Mouse (Mus musculus): ENCODE measurements around the gene Ttc7b. TPM values are rescaled to one million over a fixed set of nuclear protein-coding genes. Genes with fewer than 3 reads are reported as not detected.
A peak's percentile ranks its signal among the peaks of the same experiment; 100 is the strongest.

Gene Ttc7b
- polyA plus RNA-seq, 2 experiments: 7.3 to 28.1 TPM

- H3K27me3 ChIP-seq (ENCODE audit: control insufficient read depth, insufficient read depth, low read length): no peaks in the 10 kb centered on the region
- no peak overlapping the region for H3K9ac ChIP-seq (ENCODE audit: low read depth, low read length, severe bottlenecking)
- no peaks in the 10 kb centered on the region for H3K9me3 ChIP-seq (ENCODE audit: control insufficient read depth, low read length)
- no peak for DNase-seq (ENCODE audit: low spot score)
- H3K36me3 ChIP-seq (ENCODE audit: control insufficient read depth, insufficient read depth, low read length): no peaks in the 10 kb centered on the region
- H3K4me2 ChIP-seq (replicated peaks; ENCODE audit: low read depth, low read length, severe bottlenecking): no peak overlapping the region
- WGBS: 41% methylated on average over 1 of the region's 1 CpGs
- H3K27ac ChIP-seq (replicated peaks; ENCODE audit: low read depth, low read length): 0 out of 2 replicates have a peak overlapping the region, but pooled peaks have one; percentile 83
- H3K4me3 ChIP-seq (replicated peaks; ENCODE audit: low read length): no peak overlapping the region
- no peak for TF ChIP-seq POLR2A (IDR thresholded peaks at IDR 0.05; ENCODE audit: borderline replicate concordance, extremely low read depth, insufficient read depth, insufficient read length)
- ATAC-seq (ENCODE audit: low FRiP score, low read depth): no peak
- H3K4me1 ChIP-seq (ENCODE audit: control insufficient read depth, insufficient read depth, low read length): peaks cover 22% of the 10 kb centered on the region
These were observed 237.3 kb downstream of the Ttc7b start for GRCm38 (mm10) chr12:100283283-100283682.

GRCm38 (mm10) chr12:100282025-100282885 is 238.4 kb downstream of the Ttc7b start:
- no peaks in the 10 kb centered on the region for H3K27me3 ChIP-seq (ENCODE audit: control insufficient read depth, insufficient read depth, low read length)
- DNase-seq (ENCODE audit: low spot score): peak; percentile 64
- H3K4me2 ChIP-seq (replicated peaks; ENCODE audit: low read depth, low read length, severe bottlenecking): no peak overlapping the region
- H3K27ac ChIP-seq (replicated peaks; ENCODE audit: low read depth, low read length): peak overlapping the region; percentile 83
- H3K36me3 ChIP-seq (ENCODE audit: control insufficient read depth, insufficient read depth, low read length): no peaks in the 10 kb centered on the region
- peaks cover 24% of the 10 kb centered on the region for H3K4me1 ChIP-seq (ENCODE audit: control insufficient read depth, insufficient read depth, low read length)
- WGBS: 48% methylated on average over 8 of the region's 8 CpGs
- no peaks in the 10 kb centered on the region for H3K9me3 ChIP-seq (ENCODE audit: control insufficient read depth, low read length)
- H3K4me3 ChIP-seq (replicated peaks; ENCODE audit: low read length): no peak overlapping the region
- TF ChIP-seq POLR2A (IDR thresholded peaks at IDR 0.05; ENCODE audit: borderline replicate concordance, extremely low read depth, insufficient read depth, insufficient read length): no peak
- no peak overlapping the region for H3K9ac ChIP-seq (ENCODE audit: low read depth, low read length, severe bottlenecking)
- ATAC-seq (ENCODE audit: low FRiP score, low read depth): peak; percentile 82

- DNase-seq (ENCODE audit: low spot score): no peak
- Histone ChIP-seq H3K9me3 (ENCODE audit: control insufficient read depth, low read length) (no peaks in the 10 kb centered on the region), H3K4me1 (ENCODE audit: control insufficient read depth, insufficient read depth, low read length) (peaks cover 34% of the 10 kb centered on the region), H3K9ac (ENCODE audit: low read depth, low read length, severe bottlenecking) (no peak overlapping the region), H3K27ac (replicated peaks; ENCODE audit: low read depth, low read length) (peak overlapping the region; percentile 83), H3K4me2 (replicated peaks; ENCODE audit: low read depth, low read length, severe bottlenecking) (no peak overlapping the region), H3K27me3 (ENCODE audit: control insufficient read depth, insufficient read depth, low read length) (no peaks in the 10 kb centered on the region), H3K36me3 (ENCODE audit: control insufficient read depth, insufficient read depth, low read length) (no peaks in the 10 kb centered on the region), H3K4me3 (replicated peaks; ENCODE audit: low read length) (no peak overlapping the region)
- WGBS: 51% methylated on average over 4 of the region's 4 CpGs
- no peak for ATAC-seq (ENCODE audit: low FRiP score, low read depth)
- TF ChIP-seq POLR2A (IDR thresholded peaks at IDR 0.05; ENCODE audit: borderline replicate concordance, extremely low read depth, insufficient read depth, insufficient read length): no peak
These were observed 239.4 kb downstream of the Ttc7b start for GRCm38 (mm10) chr12:100280972-100281794.

- no peak overlapping the region for H3K9ac ChIP-seq (ENCODE audit: low read depth, low read length, severe bottlenecking)
- no peaks in the 10 kb centered on the region for H3K9me3 ChIP-seq (ENCODE audit: control insufficient read depth, low read length)
- no peak overlapping the region for H3K27ac ChIP-seq (replicated peaks; ENCODE audit: low read depth, low read length)
- H3K4me3 ChIP-seq (replicated peaks; ENCODE audit: low read length): no peak overlapping the region
- DNase-seq (ENCODE audit: low spot score) (no peak), ATAC-seq (ENCODE audit: low FRiP score, low read depth) (no peak)
- WGBS: 64% methylated on average over 4 of the region's 4 CpGs
- H3K4me2 ChIP-seq (replicated peaks; ENCODE audit: low read depth, low read length, severe bottlenecking): no peak overlapping the region
- no peaks in the 10 kb centered on the region for H3K27me3 ChIP-seq (ENCODE audit: control insufficient read depth, insufficient read depth, low read length)
- no peak for TF ChIP-seq POLR2A (IDR thresholded peaks at IDR 0.05; ENCODE audit: borderline replicate concordance, extremely low read depth, insufficient read depth, insufficient read length)
- H3K4me1 ChIP-seq (ENCODE audit: control insufficient read depth, insufficient read depth, low read length): peaks cover 39% of the 10 kb centered on the region
- H3K36me3 ChIP-seq (ENCODE audit: control insufficient read depth, insufficient read depth, low read length): no peaks in the 10 kb centered on the region
These were observed 240.7 kb downstream of the Ttc7b start for GRCm38 (mm10) chr12:100279898-100280297.

GRCm38 (mm10) chr12:100278358-100278757 is 242.3 kb downstream of the Ttc7b start:
- DNase-seq (ENCODE audit: low spot score): no peak
- Histone ChIP-seq H3K27ac (replicated peaks; ENCODE audit: low read depth, low read length) (no peak overlapping the region), H3K9me3 (ENCODE audit: control insufficient read depth, low read length) (no peaks in the 10 kb centered on the region), H3K9ac (ENCODE audit: low read depth, low read length, severe bottlenecking) (no peak overlapping the region), H3K36me3 (ENCODE audit: control insufficient read depth, insufficient read depth, low read length) (no peaks in the 10 kb centered on the region), H3K27me3 (ENCODE audit: control insufficient read depth, insufficient read depth, low read length) (no peaks in the 10 kb centered on the region), H3K4me2 (replicated peaks; ENCODE audit: low read depth, low read length, severe bottlenecking) (no peak overlapping the region), H3K4me3 (replicated peaks; ENCODE audit: low read length) (no peak overlapping the region), H3K4me1 (ENCODE audit: control insufficient read depth, insufficient read depth, low read length) (peaks cover 39% of the 10 kb centered on the region)
- 35% methylated on average over 8 of the region's 8 CpGs for WGBS
- ATAC-seq (ENCODE audit: low FRiP score, low read depth): no peak
- no peak for TF ChIP-seq POLR2A (IDR thresholded peaks at IDR 0.05; ENCODE audit: borderline replicate concordance, extremely low read depth, insufficient read depth, insufficient read length)

Measured in limb, embryonic 14.5 days (tissue).